21 mouse cellular contexts compared by ENCODE assay signal in genomic region chr2:22784771-22785170, GRCm38 (mm10).
"Had no signal": no experiment of that assay in that cellular context is flagged by ENCODE, and none has a peak within 500 bp of the region (broad histone marks: within the 10 kb centered on the region; RNA-seq: fewer than 3 reads in every experiment).

No protein-coding gene starts in this region.

- ATAC-seq: intestine, embryonic 15.5 days; midbrain, embryonic 13.5 days had no signal

- H3K9me3 ChIP-seq: intestine, embryonic 15.5 days; kidney, embryonic 15.5 days; limb, embryonic 12.5 days; limb, embryonic 15.5 days; lung, embryonic 15.5 days; megakaryocyte, embryonic 14.5 days; midbrain, embryonic 10.5 days; midbrain, embryonic 13.5 days; neural tube, embryonic 12.5 days; neural tube, embryonic 15.5 days had no signal

- DNase-seq: kidney, adult 11 months; kidney, adult 8-10 months; kidney, postnatal 14 days; left cerebral cortex, postnatal 4 days; lung, postnatal 10 days; right cerebral cortex, adult 18-20 months; right cerebral cortex, postnatal 14 days; right cerebral cortex, postnatal 4 days had no signal

- H3K4me1 ChIP-seq: intestine, embryonic 15.5 days; kidney, embryonic 15.5 days; limb, embryonic 12.5 days; limb, embryonic 15.5 days; lung, embryonic 15.5 days; midbrain, embryonic 10.5 days; midbrain, embryonic 13.5 days; neural tube, embryonic 12.5 days; neural tube, embryonic 15.5 days had no signal

- H3K27me3 ChIP-seq: intestine, embryonic 15.5 days; kidney, embryonic 15.5 days; limb, embryonic 12.5 days; limb, embryonic 15.5 days; lung, embryonic 15.5 days; megakaryocyte, embryonic 14.5 days; midbrain, embryonic 13.5 days; neural tube, embryonic 12.5 days; neural tube, embryonic 15.5 days had no signal

- H3K27ac ChIP-seq: intestine, embryonic 15.5 days; kidney, embryonic 15.5 days; limb, embryonic 12.5 days; limb, embryonic 15.5 days; liver, embryonic 14.5 days; lung, embryonic 15.5 days; midbrain, embryonic 10.5 days; midbrain, embryonic 13.5 days; neural tube, embryonic 12.5 days; neural tube, embryonic 15.5 days; stomach, postnatal 0 days had no signal

- H3K4me2 ChIP-seq: intestine, embryonic 15.5 days; kidney, embryonic 15.5 days; limb, embryonic 12.5 days; limb, embryonic 15.5 days; liver, embryonic 11.5 days; lung, embryonic 15.5 days; midbrain, embryonic 13.5 days; neural tube, embryonic 12.5 days; neural tube, embryonic 15.5 days had no signal

- H3K36me3 ChIP-seq: intestine, embryonic 15.5 days; kidney, embryonic 15.5 days; limb, embryonic 12.5 days; limb, embryonic 15.5 days; lung, embryonic 15.5 days; midbrain, embryonic 10.5 days; midbrain, embryonic 13.5 days; neural tube, embryonic 12.5 days; neural tube, embryonic 15.5 days had no signal

- H3K9ac ChIP-seq: intestine, embryonic 15.5 days; kidney, embryonic 15.5 days; limb, embryonic 12.5 days; limb, embryonic 15.5 days; liver, embryonic 14.5 days; lung, embryonic 15.5 days; midbrain, embryonic 13.5 days; neural tube, embryonic 12.5 days; neural tube, embryonic 15.5 days had no signal

- H3K4me3 ChIP-seq: intestine, embryonic 15.5 days; kidney, embryonic 15.5 days; limb, embryonic 12.5 days; limb, embryonic 15.5 days; lung, embryonic 15.5 days; midbrain, embryonic 10.5 days; midbrain, embryonic 13.5 days; neural tube, embryonic 12.5 days; neural tube, embryonic 15.5 days had no signal
